Mouse (Mus musculus): ENCODE measurements around the gene Man2a1. TPM values are rescaled to one million over a fixed set of nuclear protein-coding genes. Genes with fewer than 3 reads are reported as not detected.
A peak's percentile ranks its signal among the peaks of the same experiment; 100 is the strongest.

Man2a1 gene
- polyA plus RNA-seq, 1 experiment from 2014 or later = 5.4 TPM

DNA sequence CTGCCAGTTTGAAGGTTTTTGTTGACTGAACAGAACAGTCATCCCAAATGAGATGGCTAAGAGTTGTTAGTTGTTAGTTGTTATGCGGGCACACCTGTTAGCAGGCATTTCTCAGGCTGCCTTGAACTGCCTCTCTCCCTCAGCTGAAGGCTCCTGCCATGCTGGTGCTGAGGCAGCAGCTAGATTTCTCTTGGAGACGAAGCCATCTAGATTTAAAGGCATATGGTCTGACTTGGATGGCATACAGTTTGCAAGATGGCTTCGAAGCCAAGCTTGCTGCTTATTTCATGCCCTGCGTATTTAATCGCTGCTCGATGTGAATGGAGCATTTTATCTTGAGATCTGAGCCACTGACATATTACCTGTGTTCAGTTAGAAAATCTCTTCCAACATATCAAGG lies 19.4 kb upstream of the Man2a1 start:
- Histone ChIP-seq H3K4me1 (no peaks in the 10 kb centered on the region), H3K27ac (no peak overlapping the region), H3K4me2 (replicated peaks) (no peak overlapping the region), H3K27me3 (replicated peaks) (no peaks in the 10 kb centered on the region), H3K36me3 (no peaks in the 10 kb centered on the region), H3K9me3 (no peaks in the 10 kb centered on the region), H3K4me3 (no peak overlapping the region), H3K9ac (no peak overlapping the region)
- WGBS = 93% methylated on average over 6 of the region's 6 CpGs
- no peak for ATAC-seq (ENCODE audit: low FRiP score, low read depth)

GRCm38 (mm10) chr17:64581962-64582361 lies 18.6 kb upstream of the Man2a1 start:
- H3K4me3 ChIP-seq = no peak overlapping the region
- ATAC-seq (ENCODE audit: low FRiP score, low read depth) = no peak

DNA sequence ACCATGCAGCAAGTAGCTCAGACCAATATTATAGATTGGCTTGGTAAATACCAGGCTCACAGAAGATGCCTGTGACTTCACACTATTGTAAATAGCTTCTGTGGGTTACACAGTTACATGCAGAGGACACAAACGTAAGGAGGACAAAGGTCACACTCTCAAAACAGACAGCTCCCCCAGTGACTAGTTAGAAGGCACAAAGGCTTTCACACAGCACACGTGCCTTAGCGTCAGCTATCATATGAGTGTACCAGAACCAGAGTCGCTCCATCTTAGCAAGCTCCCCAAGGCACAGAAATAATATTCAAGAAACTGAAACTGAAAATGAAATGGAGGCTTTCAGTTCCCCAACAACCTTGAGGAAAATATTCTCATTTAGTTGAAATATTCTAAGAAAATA lies 10.1 kb upstream of the Man2a1 start:
- Histone ChIP-seq H3K9ac (no peak overlapping the region), H3K27me3 (replicated peaks) (no peaks in the 10 kb centered on the region), H3K4me1 (no peaks in the 10 kb centered on the region), H3K4me2 (replicated peaks) (no peak overlapping the region), H3K36me3 (no peaks in the 10 kb centered on the region), H3K9me3 (no peaks in the 10 kb centered on the region), H3K27ac (no peak overlapping the region), H3K4me3 (no peak overlapping the region)
- 47% methylated on average over 4 of the region's 4 CpGs for WGBS
- no peak for ATAC-seq (ENCODE audit: low FRiP score, low read depth)

More at GRCm38 (mm10) chr17:64581962-64582361, 18.6 kb upstream of the Man2a1 start:
- Histone ChIP-seq H3K36me3 (no peaks in the 10 kb centered on the region), H3K27ac (no peak overlapping the region), H3K9ac (no peak overlapping the region), H3K27me3 (replicated peaks) (no peaks in the 10 kb centered on the region), H3K9me3 (no peaks in the 10 kb centered on the region), H3K4me2 (replicated peaks) (no peak overlapping the region), H3K4me1 (no peaks in the 10 kb centered on the region)
- WGBS = 85% methylated on average over 3 of the region's 3 CpGs

DNA sequence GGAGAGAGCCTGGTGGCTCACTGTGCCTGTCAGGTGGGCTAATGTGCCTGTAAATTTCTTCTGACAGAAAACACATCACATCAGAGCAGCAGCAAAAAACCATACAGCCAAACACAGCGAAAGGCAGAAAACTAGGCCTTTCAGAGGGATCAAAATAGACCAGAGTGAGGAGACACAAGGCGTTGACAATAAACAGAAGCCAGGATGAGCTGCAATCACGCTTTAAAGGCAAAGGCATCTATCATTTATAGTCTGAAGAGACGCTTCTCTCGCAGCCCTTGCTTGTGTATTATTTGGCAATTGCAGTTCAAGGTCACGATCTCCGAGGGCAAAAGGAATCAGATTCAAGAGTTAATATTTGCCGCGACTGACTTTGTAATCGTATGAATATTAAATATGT lies 9.2 kb upstream of the Man2a1 start:
- Histone ChIP-seq H3K9me3 (no peaks in the 10 kb centered on the region), H3K9ac (no peak overlapping the region), H3K4me2 (replicated peaks) (no peak overlapping the region), H3K4me1 (no peaks in the 10 kb centered on the region), H3K36me3 (no peaks in the 10 kb centered on the region), H3K27ac (no peak overlapping the region), H3K4me3 (no peak overlapping the region), H3K27me3 (replicated peaks) (no peaks in the 10 kb centered on the region)
- 85% methylated on average over 10 of the region's 10 CpGs for WGBS
- ATAC-seq (ENCODE audit: low FRiP score, low read depth) = no peak

GRCm38 (mm10) chr17:64592355-64592754 lies 8.2 kb upstream of the Man2a1 start:
- H3K36me3 ChIP-seq = no peaks in the 10 kb centered on the region
- no peak overlapping the region for H3K9ac ChIP-seq
- H3K27me3 ChIP-seq (replicated peaks) = no peaks in the 10 kb centered on the region
- 89% methylated on average over 2 of the region's 2 CpGs for WGBS
- no peak overlapping the region for H3K4me3 ChIP-seq
- no peak for ATAC-seq (ENCODE audit: low FRiP score, low read depth)
- no peaks in the 10 kb centered on the region for H3K9me3 ChIP-seq
- no peaks in the 10 kb centered on the region for H3K4me1 ChIP-seq
- H3K27ac ChIP-seq = no peak overlapping the region
- H3K4me2 ChIP-seq (replicated peaks) = no peak overlapping the region

- WGBS = 95% methylated on average over 3 of the region's 3 CpGs
- H3K27me3 ChIP-seq (replicated peaks) = no peaks in the 10 kb centered on the region
- H3K4me1 ChIP-seq = no peaks in the 10 kb centered on the region
- no peaks in the 10 kb centered on the region for H3K36me3 ChIP-seq
- no peak overlapping the region for H3K9ac ChIP-seq
- H3K9me3 ChIP-seq = no peaks in the 10 kb centered on the region
- no peak overlapping the region for H3K4me3 ChIP-seq
- no peak for ATAC-seq (ENCODE audit: low FRiP score, low read depth)
- no peak overlapping the region for H3K27ac ChIP-seq
- H3K4me2 ChIP-seq (replicated peaks) = no peak overlapping the region
These were observed 7.7 kb upstream of the Man2a1 start for GRCm38 (mm10) chr17:64592788-64593187.

DNA sequence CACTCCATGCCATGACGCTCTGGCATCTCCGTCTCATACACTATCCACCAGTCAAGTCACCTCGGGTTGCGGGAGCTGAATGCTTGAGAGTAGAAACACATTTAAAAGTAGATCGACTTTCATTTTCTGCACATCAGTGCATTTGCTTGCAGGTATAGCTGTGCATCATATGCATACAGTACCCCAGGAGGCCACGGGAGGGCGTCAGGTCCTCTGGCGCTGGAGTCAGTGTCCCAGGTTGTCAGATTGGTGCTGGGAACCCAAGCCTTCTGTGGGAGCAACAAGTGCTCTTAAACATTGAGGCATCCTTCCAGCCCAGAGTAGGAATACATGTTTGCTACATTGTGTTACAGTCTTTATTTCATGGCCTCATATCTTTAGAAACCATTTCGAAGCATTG lies 2.8 kb upstream of the Man2a1 start:
- 90% methylated on average over 9 of the region's 9 CpGs for WGBS
- no peak for ATAC-seq (ENCODE audit: low FRiP score, low read depth)
- Histone ChIP-seq H3K27me3 (replicated peaks) (no peaks in the 10 kb centered on the region), H3K36me3 (no peaks in the 10 kb centered on the region), H3K4me1 (0 out of 2 replicates have a peak, but pooled peaks cover 18% of the 10 kb centered on the region), H3K4me2 (replicated peaks) (no peak overlapping the region), H3K9ac (no peak overlapping the region), H3K4me3 (no peak overlapping the region), H3K27ac (no peak overlapping the region), H3K9me3 (no peaks in the 10 kb centered on the region)

GRCm38 (mm10) chr17:64599916-64600315 lies 620 bp upstream of the Man2a1 start:
- H3K36me3 ChIP-seq = no peaks in the 10 kb centered on the region
- H3K4me3 ChIP-seq = peak overlapping the region; percentile 66
- no peak for ATAC-seq (ENCODE audit: low FRiP score, low read depth)
- peak overlapping the region; percentile 99 for H3K4me2 ChIP-seq (replicated peaks)
- peaks cover 24% of the 10 kb centered on the region; the same call in 1 of the 2 replicates for H3K4me1 ChIP-seq
- H3K9ac ChIP-seq = 0 out of 2 replicates have a peak overlapping the region, but pooled peaks have one; percentile 44
- H3K27me3 ChIP-seq (replicated peaks) = no peaks in the 10 kb centered on the region
- H3K9me3 ChIP-seq = no peaks in the 10 kb centered on the region
- WGBS = 42% methylated on average over 4 of the region's 4 CpGs
- H3K27ac ChIP-seq = no peak overlapping the region

DNA sequence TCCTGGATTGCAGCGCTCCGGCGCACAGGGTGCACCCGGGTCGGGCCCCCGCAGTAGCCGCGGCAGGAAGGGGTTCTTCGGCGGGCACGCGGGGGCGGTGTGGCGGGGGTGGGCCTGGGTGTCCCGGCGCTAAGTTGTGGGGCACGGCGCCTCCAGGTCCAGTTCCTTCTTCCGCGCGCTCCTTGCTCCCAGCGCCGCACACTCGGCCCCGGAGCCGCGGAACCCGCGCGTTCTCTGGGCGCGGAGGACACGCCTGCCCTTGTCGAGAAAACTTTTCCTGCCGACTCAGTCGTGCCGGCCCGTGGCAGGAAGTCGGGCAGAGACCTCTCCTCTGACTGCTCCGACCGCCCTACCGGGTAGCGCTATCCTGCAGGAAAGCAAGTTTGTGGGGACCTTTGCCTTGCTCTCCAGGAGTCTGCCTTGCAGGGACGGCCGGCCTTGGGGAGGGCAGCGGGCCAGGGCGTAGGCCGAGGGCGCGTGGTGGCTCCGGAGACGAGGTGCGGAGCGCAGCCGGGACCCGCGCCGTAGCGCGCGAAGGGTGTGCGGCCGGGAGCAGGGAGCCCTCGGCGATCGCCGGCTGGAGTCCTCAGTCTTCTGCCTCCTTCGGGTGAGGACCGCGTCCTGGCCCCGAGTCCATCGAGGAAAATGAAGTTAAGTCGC lies 685 bp downstream of the Man2a1 start:
- H3K36me3 ChIP-seq = no peaks in the 10 kb centered on the region
- no peaks in the 10 kb centered on the region for H3K9me3 ChIP-seq
- peak overlapping the region; percentile 70 for H3K27ac ChIP-seq
- no peaks in the 10 kb centered on the region for H3K27me3 ChIP-seq (replicated peaks)
- H3K4me3 ChIP-seq = peak overlapping the region; percentile 66
- H3K4me1 ChIP-seq = peaks cover 27% of the 10 kb centered on the region; the same call in 1 of the 2 replicates
- WGBS = under 1% methylated on average over 70 of the region's 73 CpGs
- peak overlapping the region; percentile 99 for H3K4me2 ChIP-seq (replicated peaks)
- ATAC-seq (ENCODE audit: low FRiP score, low read depth) = peak; percentile 57
- peak overlapping the region; percentile 84 for H3K9ac ChIP-seq

GRCm38 (mm10) chr17:64601751-64602578 lies 1.4 kb downstream of the Man2a1 start:
- no peaks in the 10 kb centered on the region for H3K9me3 ChIP-seq
- WGBS = under 1% methylated on average over 44 of the region's 44 CpGs
- H3K9ac ChIP-seq = peak overlapping the region; percentile 84
- ATAC-seq (ENCODE audit: low FRiP score, low read depth) = peak; percentile 14; the same call in 1 of the 2 replicates
- H3K4me2 ChIP-seq (replicated peaks) = peak overlapping the region; percentile 99
- H3K27me3 ChIP-seq (replicated peaks) = no peaks in the 10 kb centered on the region
- no peak overlapping the region for H3K27ac ChIP-seq
- peaks cover 27% of the 10 kb centered on the region; the same call in 1 of the 2 replicates for H3K4me1 ChIP-seq
- no peaks in the 10 kb centered on the region for H3K36me3 ChIP-seq
- H3K4me3 ChIP-seq = peak overlapping the region; percentile 66

- peak overlapping the region; percentile 66; the same call in 1 of the 2 replicates for H3K4me3 ChIP-seq
- WGBS = 59% methylated on average over 9 of the region's 9 CpGs
These were observed 2.6 kb downstream of the Man2a1 start for GRCm38 (mm10) chr17:64603134-64603533.

DNA sequence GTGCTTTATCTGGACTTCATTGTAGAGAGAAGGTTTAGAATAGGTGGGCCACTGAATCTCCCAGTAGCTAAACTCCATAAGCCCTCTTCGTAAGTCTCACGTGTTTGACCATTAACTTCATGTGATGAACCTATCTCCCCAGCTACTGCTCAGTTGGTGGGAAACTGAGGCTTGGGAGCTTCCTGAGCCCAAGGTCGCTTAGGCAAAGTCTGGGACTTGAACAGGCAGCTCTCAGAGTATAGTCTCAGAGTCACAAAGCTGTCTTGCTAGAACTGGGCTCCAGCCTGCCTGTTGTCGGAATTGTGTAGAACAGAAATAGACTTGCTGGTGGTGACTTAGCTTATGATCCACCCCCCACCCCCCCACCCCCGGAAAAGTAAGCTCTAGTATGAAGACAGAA lies 3.0 kb downstream of the Man2a1 start:
- Histone ChIP-seq H3K36me3 (no peaks in the 10 kb centered on the region), H3K9me3 (no peaks in the 10 kb centered on the region), H3K4me1 (peaks cover 27% of the 10 kb centered on the region; the same call in 1 of the 2 replicates), H3K9ac (no peak overlapping the region), H3K4me2 (replicated peaks) (peak overlapping the region; percentile 99), H3K27ac (no peak overlapping the region), H3K4me3 (no peak overlapping the region), H3K27me3 (replicated peaks) (no peaks in the 10 kb centered on the region)
- no peak for ATAC-seq (ENCODE audit: low FRiP score, low read depth)
- 79% methylated on average over 5 of the region's 5 CpGs for WGBS

More at GRCm38 (mm10) chr17:64603134-64603533, 2.6 kb downstream of the Man2a1 start:
- Histone ChIP-seq H3K4me1 (peaks cover 27% of the 10 kb centered on the region; the same call in 1 of the 2 replicates), H3K36me3 (no peaks in the 10 kb centered on the region), H3K9me3 (no peaks in the 10 kb centered on the region), H3K27me3 (replicated peaks) (no peaks in the 10 kb centered on the region), H3K4me2 (replicated peaks) (peak overlapping the region; percentile 99), H3K27ac (no peak overlapping the region), H3K9ac (no peak overlapping the region)
- no peak for ATAC-seq (ENCODE audit: low FRiP score, low read depth)

Data from neural tube, embryonic 12.5 days (tissue).